Mouse (Mus musculus): ENCODE data around the gene Stk33. TPM values are rescaled to one million over a fixed set of nuclear protein-coding genes. Genes with fewer than 3 reads are reported as not detected.
A peak's percentile ranks its signal among the peaks of the same experiment; 100 is the strongest.

The Stk33 gene
- polyA plus RNA-seq, 1 experiment from 2014 or later: 0.49 TPM

GRCm38 (mm10) chr7:109275151-109275550 is 163.7 kb downstream of the Stk33 start:
- ATAC-seq (ENCODE audit: low FRiP score, low TSS enrichment): no peak
- no peak overlapping the region for H3K4me2 ChIP-seq (replicated peaks; ENCODE audit: low read depth, low read length)
- 87% methylated on average over 3 of the region's 3 CpGs for WGBS
- H3K9me3 ChIP-seq (ENCODE audit: control insufficient read depth, low read length): no peaks in the 10 kb centered on the region
- H3K4me3 ChIP-seq (ENCODE audit: low read length): no peak overlapping the region
- H3K9ac ChIP-seq (ENCODE audit: low read depth, low read length): no peak overlapping the region
- no peaks in the 10 kb centered on the region for H3K4me1 ChIP-seq (ENCODE audit: control insufficient read depth, insufficient read depth, low read length)
- no peak overlapping the region for H3K27ac ChIP-seq (ENCODE audit: low read depth, low read length)
- H3K27me3 ChIP-seq (ENCODE audit: control insufficient read depth, insufficient read depth, low read length): 0 out of 2 replicates have a peak, but pooled peaks cover 2% of the 10 kb centered on the region
- no peaks in the 10 kb centered on the region for H3K36me3 ChIP-seq (ENCODE audit: control insufficient read depth, insufficient read depth, low read length)

GRCm38 (mm10) chr7:109274289-109274688 is 164.6 kb downstream of the Stk33 start:
- no peak overlapping the region for H3K4me3 ChIP-seq (ENCODE audit: low read length)
- no peak overlapping the region for H3K9ac ChIP-seq (ENCODE audit: low read depth, low read length)
- WGBS: 30% methylated on average over 3 of the region's 3 CpGs
- no peak overlapping the region for H3K27ac ChIP-seq (ENCODE audit: low read depth, low read length)
- ATAC-seq (ENCODE audit: low FRiP score, low TSS enrichment): peak; percentile 70; the same call in 1 of the 2 replicates
- no peaks in the 10 kb centered on the region for H3K36me3 ChIP-seq (ENCODE audit: control insufficient read depth, insufficient read depth, low read length)
- H3K4me2 ChIP-seq (replicated peaks; ENCODE audit: low read depth, low read length): no peak overlapping the region
- 0 out of 2 replicates have a peak, but pooled peaks cover 2% of the 10 kb centered on the region for H3K27me3 ChIP-seq (ENCODE audit: control insufficient read depth, insufficient read depth, low read length)
- H3K9me3 ChIP-seq (ENCODE audit: control insufficient read depth, low read length): no peaks in the 10 kb centered on the region
- no peaks in the 10 kb centered on the region for H3K4me1 ChIP-seq (ENCODE audit: control insufficient read depth, insufficient read depth, low read length)

- Histone ChIP-seq H3K27me3 (ENCODE audit: control insufficient read depth, insufficient read depth, low read length) (no peaks in the 10 kb centered on the region), H3K4me3 (ENCODE audit: low read length) (no peak overlapping the region), H3K9ac (ENCODE audit: low read depth, low read length) (no peak overlapping the region), H3K9me3 (ENCODE audit: control insufficient read depth, low read length) (no peaks in the 10 kb centered on the region), H3K4me2 (replicated peaks; ENCODE audit: low read depth, low read length) (no peak overlapping the region), H3K27ac (ENCODE audit: low read depth, low read length) (no peak overlapping the region), H3K4me1 (ENCODE audit: control insufficient read depth, insufficient read depth, low read length) (no peaks in the 10 kb centered on the region), H3K36me3 (ENCODE audit: control insufficient read depth, insufficient read depth, low read length) (no peaks in the 10 kb centered on the region)
- WGBS: 83% methylated on average over 4 of the region's 4 CpGs
- ATAC-seq (ENCODE audit: low FRiP score, low TSS enrichment): no peak
Measured at GRCm38 (mm10) chr7:109269046-109269445, 169.8 kb downstream of the Stk33 start.

- no peak overlapping the region for H3K4me2 ChIP-seq (replicated peaks; ENCODE audit: low read depth, low read length)
- no peak overlapping the region for H3K27ac ChIP-seq (ENCODE audit: low read depth, low read length)
- no peaks in the 10 kb centered on the region for H3K27me3 ChIP-seq (ENCODE audit: control insufficient read depth, insufficient read depth, low read length)
- H3K9me3 ChIP-seq (ENCODE audit: control insufficient read depth, low read length): no peaks in the 10 kb centered on the region
- no peaks in the 10 kb centered on the region for H3K4me1 ChIP-seq (ENCODE audit: control insufficient read depth, insufficient read depth, low read length)
- no peak overlapping the region for H3K4me3 ChIP-seq (ENCODE audit: low read length)
- ATAC-seq (ENCODE audit: low FRiP score, low TSS enrichment): no peak
- no peak overlapping the region for H3K9ac ChIP-seq (ENCODE audit: low read depth, low read length)
- H3K36me3 ChIP-seq (ENCODE audit: control insufficient read depth, insufficient read depth, low read length): no peaks in the 10 kb centered on the region
- WGBS: 65% methylated on average over 4 of the region's 4 CpGs
Measured at GRCm38 (mm10) chr7:109267370-109267769, 171.5 kb downstream of the Stk33 start.

- Histone ChIP-seq H3K9me3 (ENCODE audit: control insufficient read depth, low read length) (no peaks in the 10 kb centered on the region), H3K4me3 (ENCODE audit: low read length) (no peak overlapping the region), H3K9ac (ENCODE audit: low read depth, low read length) (no peak overlapping the region), H3K4me2 (replicated peaks; ENCODE audit: low read depth, low read length) (no peak overlapping the region), H3K27ac (ENCODE audit: low read depth, low read length) (no peak overlapping the region), H3K4me1 (ENCODE audit: control insufficient read depth, insufficient read depth, low read length) (no peaks in the 10 kb centered on the region), H3K27me3 (ENCODE audit: control insufficient read depth, insufficient read depth, low read length) (no peaks in the 10 kb centered on the region), H3K36me3 (ENCODE audit: control insufficient read depth, insufficient read depth, low read length) (no peaks in the 10 kb centered on the region)
- 85% methylated on average over 1 of the region's 1 CpGs for WGBS
- ATAC-seq (ENCODE audit: low FRiP score, low TSS enrichment): no peak
Measured at GRCm38 (mm10) chr7:109266181-109266580, 172.7 kb downstream of the Stk33 start.

- Histone ChIP-seq H3K4me2 (replicated peaks; ENCODE audit: low read depth, low read length) (no peak overlapping the region), H3K4me1 (ENCODE audit: control insufficient read depth, insufficient read depth, low read length) (no peaks in the 10 kb centered on the region), H3K27ac (ENCODE audit: low read depth, low read length) (no peak overlapping the region), H3K36me3 (ENCODE audit: control insufficient read depth, insufficient read depth, low read length) (no peaks in the 10 kb centered on the region), H3K9ac (ENCODE audit: low read depth, low read length) (no peak overlapping the region), H3K4me3 (ENCODE audit: low read length) (no peak overlapping the region), H3K9me3 (ENCODE audit: control insufficient read depth, low read length) (no peaks in the 10 kb centered on the region), H3K27me3 (ENCODE audit: control insufficient read depth, insufficient read depth, low read length) (no peaks in the 10 kb centered on the region)
- ATAC-seq (ENCODE audit: low FRiP score, low TSS enrichment): no peak
- 90% methylated on average over 5 of the region's 5 CpGs for WGBS
Measured at GRCm38 (mm10) chr7:109265606-109266005, 173.3 kb downstream of the Stk33 start.

- H3K27ac ChIP-seq (ENCODE audit: low read depth, low read length): no peak overlapping the region
- peak overlapping the region; percentile 4; the same call in 1 of the 2 replicates for H3K4me3 ChIP-seq (ENCODE audit: low read length)
- H3K36me3 ChIP-seq (ENCODE audit: control insufficient read depth, insufficient read depth, low read length): no peaks in the 10 kb centered on the region
- H3K9ac ChIP-seq (ENCODE audit: low read depth, low read length): no peak overlapping the region
- peak; percentile 79 for ATAC-seq (ENCODE audit: low FRiP score, low TSS enrichment)
- no peaks in the 10 kb centered on the region for H3K9me3 ChIP-seq (ENCODE audit: control insufficient read depth, low read length)
- H3K4me2 ChIP-seq (replicated peaks; ENCODE audit: low read depth, low read length): peak overlapping the region; percentile 23; the same call in 1 of the 2 replicates
- no peaks in the 10 kb centered on the region for H3K4me1 ChIP-seq (ENCODE audit: control insufficient read depth, insufficient read depth, low read length)
- H3K27me3 ChIP-seq (ENCODE audit: control insufficient read depth, insufficient read depth, low read length): no peaks in the 10 kb centered on the region
- WGBS: 17% methylated on average over 28 of the region's 28 CpGs
Measured at GRCm38 (mm10) chr7:109255506-109256352, 183.2 kb downstream of the Stk33 start.

- no peaks in the 10 kb centered on the region for H3K9me3 ChIP-seq (ENCODE audit: control insufficient read depth, low read length)
- no peaks in the 10 kb centered on the region for H3K27me3 ChIP-seq (ENCODE audit: control insufficient read depth, insufficient read depth, low read length)
- H3K4me1 ChIP-seq (ENCODE audit: control insufficient read depth, insufficient read depth, low read length): no peaks in the 10 kb centered on the region
- no peak overlapping the region for H3K4me3 ChIP-seq (ENCODE audit: low read length)
- ATAC-seq (ENCODE audit: low FRiP score, low TSS enrichment): no peak
- 82% methylated on average over 3 of the region's 3 CpGs for WGBS
- H3K27ac ChIP-seq (ENCODE audit: low read depth, low read length): no peak overlapping the region
- H3K9ac ChIP-seq (ENCODE audit: low read depth, low read length): no peak overlapping the region
- H3K36me3 ChIP-seq (ENCODE audit: control insufficient read depth, insufficient read depth, low read length): no peaks in the 10 kb centered on the region
- no peak overlapping the region for H3K4me2 ChIP-seq (replicated peaks; ENCODE audit: low read depth, low read length)
Measured at GRCm38 (mm10) chr7:109251418-109251817, 187.5 kb downstream of the Stk33 start.

- Histone ChIP-seq H3K4me3 (ENCODE audit: low read length) (no peak overlapping the region), H3K9me3 (ENCODE audit: control insufficient read depth, low read length) (no peaks in the 10 kb centered on the region; the same call in 1 of the 2 replicates), H3K9ac (ENCODE audit: low read depth, low read length) (no peak overlapping the region), H3K4me2 (replicated peaks; ENCODE audit: low read depth, low read length) (no peak overlapping the region), H3K27ac (ENCODE audit: low read depth, low read length) (no peak overlapping the region), H3K4me1 (ENCODE audit: control insufficient read depth, insufficient read depth, low read length) (no peaks in the 10 kb centered on the region), H3K36me3 (ENCODE audit: control insufficient read depth, insufficient read depth, low read length) (no peaks in the 10 kb centered on the region), H3K27me3 (ENCODE audit: control insufficient read depth, insufficient read depth, low read length) (no peaks in the 10 kb centered on the region)
- no peak for ATAC-seq (ENCODE audit: low FRiP score, low TSS enrichment)
- 95% methylated on average over 10 of the region's 10 CpGs for WGBS
Measured at GRCm38 (mm10) chr7:109244776-109245175, 194.1 kb downstream of the Stk33 start.

Data from kidney, embryonic 14.5 days (tissue).